Mouse (Mus musculus): ENCODE measurements around the gene Krt87. TPM values are rescaled to one million over a fixed set of nuclear protein-coding genes. Genes with fewer than 3 reads are reported as not detected.

Gene Krt87
- not detected in 2 replicates for total RNA-seq (2015)
- total RNA-seq (2017) = not detected in 2 replicates

GRCm38 (mm10) chr15:101438555-101438954 lies at the start of gene Krt87:
Krt87 (minus strand) TSS chr15:101438804.
- no peak for ATAC-seq (ENCODE audit: poor library complexity, severe bottlenecking)

DNA sequence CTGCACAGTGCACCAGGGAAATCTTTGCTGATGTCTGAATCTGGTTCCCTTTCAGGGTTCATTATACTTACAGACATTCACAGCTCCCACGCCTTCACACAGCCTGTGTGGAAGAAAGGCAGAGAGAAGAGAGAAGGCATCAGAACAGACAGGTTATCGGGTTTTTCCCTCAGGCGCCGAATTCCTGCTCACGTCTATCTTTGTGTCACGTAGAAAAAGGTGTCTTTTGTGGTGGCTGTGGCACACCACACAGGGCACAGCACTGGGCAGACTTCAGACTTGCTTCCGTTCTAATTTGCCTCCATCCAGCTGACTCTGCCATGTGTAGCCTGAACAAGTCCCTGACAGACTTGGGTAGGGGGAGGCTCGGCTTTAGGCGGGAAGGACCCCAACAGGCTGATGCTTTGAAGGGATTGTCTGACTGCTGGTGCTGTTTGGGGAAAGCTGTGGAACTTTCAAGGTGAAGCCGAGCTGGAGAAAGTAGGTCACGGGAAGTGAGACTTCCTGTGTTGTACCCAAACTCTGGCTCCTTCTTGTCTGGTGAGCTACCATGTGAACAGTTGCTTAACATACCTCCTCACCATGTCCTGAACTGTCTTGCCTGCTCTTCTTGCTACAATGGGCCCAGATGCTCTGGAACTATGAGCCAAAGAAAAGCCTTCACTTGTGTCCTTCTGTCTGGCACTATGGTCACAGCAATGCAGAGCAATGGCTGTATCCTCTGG lies 47.5 kb upstream of the Krt87 start:
- 0 out of 2 replicates have a peak, but pooled peaks have one; percentile 19 for ATAC-seq (ENCODE audit: poor library complexity, severe bottlenecking)

DNA sequence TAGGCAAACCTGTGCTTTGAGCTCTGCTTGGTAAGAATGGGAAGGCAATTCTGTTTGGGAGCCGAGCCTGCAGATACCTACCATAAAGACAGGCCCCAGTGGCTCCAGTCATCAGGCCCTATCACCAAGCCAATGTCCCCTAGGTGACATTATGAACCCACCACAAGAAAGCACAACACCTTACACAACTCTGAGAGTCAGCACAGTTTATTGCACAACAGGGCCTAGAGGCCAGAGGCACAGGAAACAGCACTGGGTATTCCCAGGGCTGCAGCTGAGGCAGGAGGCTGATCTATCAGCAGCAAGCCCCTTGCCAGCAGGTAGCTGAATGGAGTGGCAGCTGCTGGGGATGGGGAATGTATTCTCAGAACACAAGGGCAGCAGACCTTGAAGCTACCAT lies 46.3 kb upstream of the Krt87 start:
- peak; percentile 49 for ATAC-seq (ENCODE audit: poor library complexity, severe bottlenecking)

DNA sequence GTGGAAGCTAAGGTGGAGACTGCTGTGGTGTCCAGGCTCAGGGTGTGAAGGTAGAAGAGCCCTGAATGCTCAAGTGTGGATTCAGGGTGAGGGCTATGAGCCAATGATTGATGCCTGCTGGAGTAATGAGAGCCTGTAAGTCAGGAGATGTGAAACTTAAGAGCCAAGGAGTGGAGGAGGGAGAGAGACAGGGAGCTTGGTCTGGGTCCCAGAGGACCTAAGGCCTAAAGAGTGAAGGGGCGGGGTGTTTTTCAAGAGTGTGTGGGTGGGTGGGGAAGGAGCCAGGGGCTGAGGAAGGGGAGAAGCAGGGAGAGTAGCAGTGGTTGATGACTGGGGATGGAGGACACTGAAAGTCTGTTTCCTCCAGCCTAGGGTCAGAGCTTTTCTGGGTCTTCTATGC lies 45.0 kb upstream of the Krt87 start:
- no peak for ATAC-seq (ENCODE audit: poor library complexity, severe bottlenecking)

- no peak for ATAC-seq (ENCODE audit: poor library complexity, severe bottlenecking)
Observed at GRCm38 (mm10) chr15:101482056-101482455, 43.5 kb upstream of the Krt87 start.

DNA sequence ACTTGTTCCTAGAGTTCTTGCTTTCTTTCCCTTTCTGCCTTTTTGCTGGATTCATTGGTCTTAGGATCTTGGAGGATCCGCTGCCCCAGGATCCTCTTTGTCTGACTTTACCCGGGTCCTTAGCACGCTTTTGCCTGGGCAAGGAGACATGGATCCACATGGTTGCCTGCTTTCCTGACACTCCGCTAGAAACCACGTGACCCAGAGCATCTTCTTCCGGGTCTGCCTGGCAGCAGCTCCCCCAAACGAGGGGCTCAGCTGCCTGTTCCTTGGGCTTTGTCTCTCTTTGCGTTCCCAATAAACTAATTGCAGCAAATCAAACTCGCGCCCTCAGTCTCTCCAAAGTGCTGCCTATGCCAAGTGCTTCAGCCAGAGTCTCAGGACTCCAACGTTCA lies 41.1 kb upstream of the Krt87 start:
- no peak for ATAC-seq (ENCODE audit: poor library complexity, severe bottlenecking)

DNA sequence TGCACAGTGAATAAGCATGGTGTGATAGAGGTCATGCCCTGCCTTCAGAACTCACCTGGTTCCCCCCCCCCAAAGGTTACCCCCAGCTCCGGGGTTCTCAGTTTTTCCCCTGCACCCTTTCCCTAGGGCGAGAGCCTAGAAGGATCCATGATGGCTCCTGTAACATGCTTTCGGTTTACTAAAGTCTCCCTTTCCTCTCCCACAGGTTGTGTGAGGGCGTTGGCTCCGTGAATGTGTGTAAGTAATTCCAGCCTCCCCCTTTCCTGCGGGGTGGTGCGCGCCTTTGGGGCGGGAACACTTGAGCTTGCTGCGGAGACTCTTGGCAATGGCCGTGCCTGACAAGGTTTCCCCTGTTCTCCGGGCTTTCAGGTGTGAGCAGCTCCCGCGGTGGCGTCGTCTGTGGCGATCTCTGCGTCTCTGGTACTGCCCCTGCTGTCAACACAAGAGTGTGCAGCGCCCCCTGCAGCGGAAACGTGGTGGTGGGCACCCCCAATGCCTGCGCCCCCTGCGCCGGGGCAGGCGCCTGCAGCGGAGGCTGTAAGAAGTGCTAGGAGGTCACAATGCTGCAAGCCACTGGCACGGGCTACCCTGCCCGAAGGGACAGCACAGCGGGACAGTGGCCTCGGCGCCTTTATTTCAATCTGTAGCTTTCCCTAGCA lies 40.5 kb upstream of the Krt87 start:
- ATAC-seq (ENCODE audit: poor library complexity, severe bottlenecking) = peak; percentile 62

- ATAC-seq (ENCODE audit: poor library complexity, severe bottlenecking) = no peak
Observed at GRCm38 (mm10) chr15:101472952-101473528, 34.4 kb upstream of the Krt87 start, which contains the start of gene Krt86. Krt86 (plus strand) TSS chr15:101473478.

GRCm38 (mm10) chr15:101469093-101469492 lies 30.5 kb upstream of the Krt87 start:
- peak; percentile 96 for ATAC-seq (ENCODE audit: poor library complexity, severe bottlenecking)

DNA sequence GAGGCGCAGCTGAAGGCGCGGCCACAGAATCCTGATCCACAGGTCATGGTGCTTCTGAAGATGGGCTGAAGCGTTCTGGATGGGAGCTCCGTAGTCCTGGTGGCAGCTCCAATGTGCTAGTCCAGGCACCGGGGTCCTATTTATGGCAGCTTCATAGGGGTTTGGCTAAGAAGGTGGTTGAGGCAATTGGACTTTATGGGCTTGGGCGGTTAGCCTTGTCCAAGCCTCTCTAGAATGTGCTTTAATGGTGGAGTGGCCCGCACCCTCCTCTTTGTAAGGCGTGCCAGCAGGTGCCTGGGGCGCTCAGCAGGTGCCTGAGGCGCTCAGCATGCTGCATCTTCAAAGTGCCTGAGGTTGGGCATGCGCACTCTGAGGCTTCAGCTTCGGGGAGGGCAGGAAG lies 25.0 kb upstream of the Krt87 start, which contains the start of gene Krt81:
Gene Krt81 (minus strand): TSS at position 101 of the 400 bp plus-strand sequence.
- ATAC-seq (ENCODE audit: poor library complexity, severe bottlenecking) = no peak

GRCm38 (mm10) chr15:101459283-101459682 lies 20.7 kb upstream of the Krt87 start:
- peak; percentile 59 for ATAC-seq (ENCODE audit: poor library complexity, severe bottlenecking)

DNA sequence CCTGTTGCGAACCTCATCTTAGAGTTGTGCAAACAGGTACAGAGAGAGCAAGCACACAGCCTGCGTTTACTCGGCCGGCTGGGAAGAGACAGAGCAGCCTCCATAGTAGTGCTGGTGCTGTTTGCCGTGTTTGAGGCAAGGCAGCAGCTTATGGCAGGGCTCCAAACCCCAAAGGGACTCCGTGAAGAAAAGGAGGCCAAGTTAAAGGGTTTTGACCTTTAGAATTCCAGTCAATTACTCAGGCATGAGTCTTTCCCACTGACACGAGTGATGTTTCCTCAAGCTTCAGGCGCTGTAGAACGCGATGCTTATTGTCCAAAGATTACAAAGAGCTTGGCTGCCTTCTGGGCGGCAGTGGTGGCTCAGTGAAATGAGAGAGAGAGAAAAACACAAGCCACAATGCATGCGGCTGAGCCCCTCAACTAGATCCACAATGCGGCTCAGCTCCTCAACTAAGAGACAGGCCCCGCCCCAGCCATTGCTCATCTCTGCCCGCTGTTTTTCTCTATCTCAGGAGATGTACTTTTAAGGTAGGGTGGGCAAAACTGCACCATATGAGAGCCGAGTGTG lies 19.8 kb upstream of the Krt87 start:
- no peak for ATAC-seq (ENCODE audit: poor library complexity, severe bottlenecking)

DNA sequence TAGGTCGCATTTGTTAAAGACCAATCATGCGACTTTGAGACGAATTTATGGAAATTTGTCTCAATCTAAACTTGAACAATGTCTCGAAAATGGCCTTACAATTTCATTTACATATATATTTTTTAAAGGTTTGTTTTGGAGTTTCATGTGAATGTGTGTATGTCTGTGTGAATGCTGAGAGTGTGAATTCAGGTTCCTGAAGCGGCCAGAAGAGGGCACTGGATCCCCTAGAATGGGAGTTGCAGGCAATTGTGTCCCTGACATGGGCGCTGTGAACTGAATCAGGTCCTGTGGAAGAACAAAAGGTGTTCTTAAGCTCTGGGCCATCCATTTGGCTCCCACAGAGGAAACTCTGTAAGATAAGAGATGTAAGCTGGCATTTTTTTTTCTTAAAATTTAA lies 17.3 kb upstream of the Krt87 start:
- ATAC-seq (ENCODE audit: poor library complexity, severe bottlenecking) = no peak

DNA sequence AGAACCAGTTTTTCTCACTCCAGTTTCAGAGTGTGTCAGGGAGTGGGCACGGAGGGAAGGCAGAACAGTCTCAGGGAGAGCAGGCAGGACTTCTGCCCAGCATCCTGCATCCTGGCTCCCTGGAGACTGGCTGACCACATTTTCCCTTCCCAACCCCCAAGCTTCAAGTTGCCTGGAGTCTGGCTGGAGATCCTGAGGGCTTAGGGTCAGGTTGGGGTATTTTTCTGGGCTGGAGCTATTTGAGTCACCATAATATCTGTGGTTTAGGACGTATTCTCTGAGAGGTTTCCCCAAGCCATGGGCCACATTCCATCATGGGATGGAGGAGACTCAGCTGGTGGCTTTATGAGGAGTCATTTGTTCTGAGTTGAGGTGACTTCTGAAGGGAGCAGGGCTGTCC lies 16.7 kb upstream of the Krt87 start:
- ATAC-seq (ENCODE audit: poor library complexity, severe bottlenecking) = no peak

GRCm38 (mm10) chr15:101454774-101455173 lies 16.2 kb upstream of the Krt87 start:
- ATAC-seq (ENCODE audit: poor library complexity, severe bottlenecking) = no peak

DNA sequence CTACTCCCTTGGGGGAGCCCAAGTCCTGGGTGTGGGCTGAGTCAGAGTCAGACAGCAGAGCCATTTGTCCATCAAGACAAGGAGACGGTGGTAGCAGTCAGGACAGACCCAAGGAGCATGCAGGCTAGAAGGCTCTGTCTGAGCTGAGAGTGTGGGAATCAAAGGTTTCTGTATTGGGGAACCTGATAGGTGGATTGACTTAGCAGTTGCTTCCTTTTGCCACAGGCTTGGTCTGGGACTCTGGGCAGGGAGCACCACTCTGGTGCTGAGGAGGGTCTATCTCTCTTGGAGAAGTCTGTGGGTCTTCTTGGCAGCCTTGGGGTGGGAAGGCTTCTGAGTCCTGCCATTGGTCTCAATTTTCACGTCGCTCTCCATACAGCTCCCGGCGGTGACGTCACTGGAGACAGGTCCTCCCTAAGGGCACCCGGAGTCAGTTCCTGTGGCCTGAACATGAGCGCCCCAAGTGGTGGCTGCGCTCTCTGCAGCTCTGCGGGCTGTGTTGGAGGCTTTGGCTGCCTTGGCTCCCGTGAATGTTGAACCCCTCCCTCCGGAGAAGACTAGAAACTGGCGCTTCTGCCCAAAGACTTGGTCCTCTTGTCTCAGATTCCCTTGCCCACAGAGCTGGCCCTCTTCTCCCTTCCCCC lies 14.6 kb upstream of the Krt87 start:
- ATAC-seq (ENCODE audit: poor library complexity, severe bottlenecking) = peak; percentile 94

DNA sequence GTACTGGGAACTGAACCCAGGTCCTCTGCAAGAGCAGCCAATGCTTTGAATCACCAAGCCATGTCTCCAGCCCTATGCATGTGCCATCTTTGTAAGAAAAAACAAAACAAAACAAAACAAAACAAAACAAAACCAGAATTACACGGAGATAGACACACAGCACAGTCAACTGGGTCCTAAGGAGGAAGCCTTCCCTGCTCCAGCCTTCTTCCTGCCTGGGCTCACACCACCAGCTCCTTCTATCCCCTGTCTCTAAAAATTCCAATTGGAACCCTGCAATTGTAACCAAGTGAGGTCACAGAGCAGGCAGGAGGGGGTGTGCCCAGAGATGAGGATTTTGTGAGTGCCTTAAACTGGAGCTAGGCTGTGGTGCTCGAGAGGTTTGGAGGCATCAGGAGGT lies 8.8 kb upstream of the Krt87 start, which contains the start of gene Krt88:
Gene Krt88 (plus strand): TSS at position 301 of the 400 bp plus-strand sequence.
- no peak for ATAC-seq (ENCODE audit: poor library complexity, severe bottlenecking)

DNA sequence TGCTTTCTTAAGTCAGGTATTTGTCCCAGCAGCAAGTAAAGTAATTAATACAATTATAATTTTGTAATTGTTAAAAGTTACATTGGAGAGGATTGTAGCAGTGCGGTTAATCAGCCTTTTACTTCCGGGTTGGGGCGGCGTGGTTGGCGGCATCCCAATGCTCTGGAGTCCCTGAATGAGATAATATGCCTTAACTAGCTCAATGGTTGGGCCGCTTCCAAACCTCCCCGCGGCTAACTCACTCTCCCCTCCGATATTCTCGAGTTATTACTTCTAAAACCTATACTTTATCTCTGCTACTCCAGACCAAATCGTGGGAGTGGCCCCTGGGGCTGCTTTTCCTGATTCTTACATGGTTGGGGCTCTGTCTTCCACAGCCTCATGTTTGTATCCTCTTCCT lies 8.0 kb upstream of the Krt87 start:
- no peak for ATAC-seq (ENCODE audit: poor library complexity, severe bottlenecking)

DNA sequence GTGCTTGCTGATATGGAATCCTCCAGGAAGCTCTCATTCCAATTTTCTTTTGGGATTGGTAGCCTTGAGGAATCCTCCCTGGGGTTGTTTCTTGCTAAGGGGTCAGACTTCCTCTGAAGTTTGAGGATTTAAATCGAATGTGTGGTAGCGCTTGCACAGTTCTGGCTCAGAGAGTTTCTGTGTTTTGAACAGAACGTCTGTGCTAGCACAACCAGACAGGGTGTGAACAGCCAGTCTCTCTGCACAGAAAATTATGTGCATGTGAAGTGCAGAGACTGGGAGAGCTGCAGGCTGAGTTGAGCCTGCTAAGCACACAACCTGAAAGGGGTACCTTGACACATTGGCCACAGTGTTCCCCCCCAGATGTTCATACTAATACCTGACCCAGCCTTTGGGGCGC lies 2.2 kb upstream of the Krt87 start:
- no peak for ATAC-seq (ENCODE audit: poor library complexity, severe bottlenecking)

- no peak for ATAC-seq (ENCODE audit: poor library complexity, severe bottlenecking)
Observed at GRCm38 (mm10) chr15:101436611-101437010, 2.0 kb downstream of the Krt87 start.

- no peak for ATAC-seq (ENCODE audit: poor library complexity, severe bottlenecking)
Observed at GRCm38 (mm10) chr15:101424914-101425313, 13.7 kb downstream of the Krt87 start.

Data from megakaryocyte, adult 5-6 weeks (primary cell).